Mouse (Mus musculus) kidney, adult 2 months (tissue): Measurements from ENCODE around the gene Acrv1. TPM values are rescaled to one million over a fixed set of nuclear protein-coding genes. Genes with fewer than 3 reads are reported as not detected.

Experiments
- DNase-seq: peaks from one replicate; pipeline ENCODE4 v3.0.0; 2021
- H3K27ac ChIP-seq: fragments of 200-500 bp; 2 replicates; pipeline ENCODE4 v1.5.1; 2012; ENCODE audit warnings: low read depth, low read length, control low read depth, inconsistent platforms; ENCODE audit not compliant: insufficient read depth
- H3K27me3 ChIP-seq: fragments of 200-500 bp; replicated peaks from 2 replicates; pipeline ENCODE4 v1.6.1; 2012; ENCODE audit warnings: mild to moderate bottlenecking, moderate library complexity, low read length, inconsistent platforms; ENCODE audit not compliant: control insufficient read depth, insufficient read depth
- H3K36me3 ChIP-seq: fragments of 200-500 bp; 2 replicates; pipeline ENCODE4 v1.6.1; 2012; ENCODE audit warnings: mild to moderate bottlenecking, moderate library complexity, low read length, inconsistent platforms; ENCODE audit not compliant: control insufficient read depth, insufficient read depth
- H3K4me1 ChIP-seq: fragments of 200-500 bp; 2 replicates; pipeline ENCODE4 v1.6.1; 2011; ENCODE audit warnings: low read length; ENCODE audit not compliant: control insufficient read depth, insufficient read depth
- H3K4me3 ChIP-seq: fragments of 200-500 bp; 2 replicates; pipeline ENCODE4 v1.5.1; 2011; ENCODE audit warnings: mild to moderate bottlenecking, low read depth, low read length, control low read depth; ENCODE audit not compliant: insufficient read depth
- CTCF ChIP-seq: fragments of 200-500 bp; conservative IDR thresholded peaks from 2 replicates; pipeline ENCODE4 v1.5.1; 2011; ENCODE audit warnings: low read depth, mild to moderate bottlenecking, control low read depth, low read length, moderate library complexity, mixed read lengths; ENCODE audit not compliant: insufficient read depth, insufficient read length
- POLR2A ChIP-seq: fragments of 200-500 bp; IDR thresholded peaks from one replicate; pipeline ENCODE4 v1.6.1; 2011; ENCODE audit warnings: low read depth, low read length, control low read depth
- WGBS: fragments of 180-500 bp; shearing (Covaris S2); methylation state at CpG from one replicate; pipeline ENCODE4 v1.1.7; 2018; 5-methylcytosine and 5-hydroxymethylcytosine counted together
- polyA plus RNA-seq: library from polyadenylated mRNA; depleted of rRNA; stranded (reverse); fragments of >200 nt; gene quantifications from 2 replicates; pipeline ENCODE4 v1.2.3, GENCODE M21; 2012; rRNA removed

Acrv1 gene
- polyA plus RNA-seq, 1 experiment: 0.31 TPM

GRCm38 (mm10) chr9:36726131-36727033, 33.4 kb downstream of the Acrv1 start:
- Histone ChIP-seq H3K27ac (peak overlapping the region; percentile 45), H3K4me1 (peaks cover 2% of the 10 kb centered on the region; the same call in 1 of the 2 replicates), H3K36me3 (no peaks in the 10 kb centered on the region), H3K27me3 (no peaks in the 10 kb centered on the region), H3K4me3 (peak overlapping the region; percentile 75)
- peak; percentile 95 for DNase-seq
- WGBS: under 1% methylated on average over 48 of the region's 53 CpGs
- peak; percentile 70 for TF ChIP-seq POLR2A
- no peak for TF ChIP-seq CTCF

- no peak for DNase-seq
- Histone ChIP-seq H3K4me3 (peak within 1 kb of the TSS; percentile 75), H3K36me3 (no peaks in the 10 kb centered on the region), H3K27me3 (no peaks in the 10 kb centered on the region), H3K4me1 (peaks cover 2% of the 10 kb centered on the region; the same call in 1 of the 2 replicates), H3K27ac (peak within 1 kb of the TSS; percentile 45)
- TF ChIP-seq POLR2A: no peak
- TF ChIP-seq CTCF: no peak
- 4% methylated on average over 12 of the region's 12 CpGs for WGBS
Observed at GRCm38 (mm10) chr9:36727034-36727755, 34.2 kb downstream of the Acrv1 start, which contains the start of gene Chek1. TSS of gene Chek1 (minus strand) at chr9:36727065.

Other genes with a start within 250 kb of the Acrv1 start
- not detected in 2 replicates for gene Gm9513, start 217.6 kb upstream of the Acrv1 start, polyA plus RNA-seq
- gene Gm5615, start 151.3 kb upstream of the Acrv1 start, polyA plus RNA-seq: not detected in 2 replicates
- not detected in 2 replicates for gene Gm17689, start 110.6 kb upstream of the Acrv1 start, polyA plus RNA-seq
- gene A630095E13Rik, start 49.8 kb upstream of the Acrv1 start, polyA plus RNA-seq: not detected in 2 replicates
- gene Chek1, start 33.8 kb downstream of the Acrv1 start, polyA plus RNA-seq: 0.11 and 0.20 TPM in 2 replicates
- 194 and 199 TPM in 2 replicates for gene Stt3a, start 74.5 kb downstream of the Acrv1 start, polyA plus RNA-seq
- gene Ei24, start 104.2 kb downstream of the Acrv1 start, polyA plus RNA-seq: 85.9 and 94.1 TPM in 2 replicates
- 0.33 and 0.60 TPM in 2 replicates for gene Fez1, start 128.6 kb downstream of the Acrv1 start, polyA plus RNA-seq